Mouse (Mus musculus) hematopoietic stem cell, adult 5-6 weeks (primary cell): ENCODE measurements around the gene Scrt2. TPM values are rescaled to one million over a fixed set of nuclear protein-coding genes. Genes with fewer than 3 reads are reported as not detected.

Experiments used
- ATAC-seq, 2 experiments: fragments of 125-278 bp in 1 of 2; replicated peaks in 1 of 2; 2 replicates each; pipeline ENCODE4 v1.8.0; 2016 to 2017; ENCODE audit warnings: inconsistent platforms in 2 of 2, mild to moderate bottlenecking in 2 of 2, moderate number of reproducible peaks in 2 of 2, low read depth in 1 of 2, moderate TSS enrichment in 1 of 2; ENCODE audit not compliant: low FRiP score in 2 of 2, poor library complexity in 2 of 2, severe bottlenecking in 2 of 2, insufficient read depth in 1 of 2, low TSS enrichment in 1 of 2
- total RNA-seq: library from RNA; stranded (forward); fragments of 172-1452, 232-1000 nt; gene quantifications from 2 replicates; pipeline ENCODE4 v1.2.3, GENCODE M21; 2017

Scrt2 gene
- total RNA-seq, 1 experiment from 2014 or later = not detected

GRCm38 (mm10) chr2:152096922-152097321 is 15.6 kb downstream of the Scrt2 start:
- no peak for ATAC-seq

- no peak for ATAC-seq
These were observed 16.6 kb downstream of the Scrt2 start for GRCm38 (mm10) chr2:152097916-152098315.

DNA sequence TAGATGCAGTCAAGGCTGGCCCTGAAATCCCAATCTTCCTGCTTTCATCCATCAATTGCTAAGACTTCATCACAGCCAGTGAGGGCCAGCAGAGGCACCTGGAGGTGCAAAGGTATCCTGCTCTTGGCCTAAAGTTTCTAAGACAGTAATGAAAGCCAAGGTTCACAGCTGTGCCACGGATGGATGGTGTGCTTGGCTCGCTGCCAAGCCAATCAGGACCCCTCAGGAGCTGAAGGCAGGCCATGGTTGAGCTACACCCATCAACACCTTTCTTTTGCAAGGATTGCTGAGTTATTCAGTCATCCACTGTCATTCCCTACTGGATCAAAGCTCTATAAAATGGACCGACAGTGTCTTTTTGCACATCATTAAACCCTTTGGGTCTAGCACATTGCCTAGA is 18.2 kb downstream of the Scrt2 start:
- no peak for ATAC-seq

DNA sequence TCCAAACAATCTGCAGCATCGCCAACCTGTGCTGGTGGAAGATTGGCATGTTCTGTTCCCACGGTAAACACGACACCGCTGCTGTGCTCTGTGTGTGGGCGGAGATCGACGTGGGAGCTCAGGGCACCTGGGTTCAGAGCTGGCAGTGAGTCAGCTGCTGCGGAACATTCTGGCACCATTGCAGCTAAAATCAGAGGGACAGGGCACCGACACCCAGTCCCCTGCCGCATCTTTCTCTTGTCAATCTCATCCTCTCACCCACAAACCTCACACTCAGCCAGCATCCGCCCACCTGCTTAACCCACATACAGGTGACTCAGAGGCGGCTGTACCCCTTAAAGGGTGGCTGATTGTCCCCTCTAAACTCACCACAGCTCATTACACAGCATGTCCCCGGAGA is 20.4 kb downstream of the Scrt2 start:
- ATAC-seq = no peak

DNA sequence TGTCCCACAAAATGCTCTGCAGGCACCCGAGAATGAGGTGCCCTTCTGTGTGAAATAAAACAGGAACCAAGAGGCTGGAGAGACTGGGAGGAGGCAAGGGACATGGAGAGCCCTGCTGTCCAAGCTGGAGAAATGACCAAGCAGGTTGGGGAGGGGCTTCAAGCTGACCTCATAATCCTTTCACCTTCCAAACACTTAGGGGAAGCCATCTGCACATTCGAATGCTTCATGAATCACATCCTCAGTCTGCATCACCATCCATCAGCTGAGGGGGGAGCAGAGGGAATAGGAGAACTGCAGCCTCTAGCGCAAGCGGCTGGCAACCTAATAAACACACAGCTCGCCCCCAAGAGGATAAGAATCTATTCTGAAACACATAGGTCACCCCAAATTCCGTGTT is 21.0 kb downstream of the Scrt2 start:
- ATAC-seq = no peak

- ATAC-seq = peak; percentile 40 to 57
These were observed 23.5 kb downstream of the Scrt2 start for GRCm38 (mm10) chr2:152104711-152105317.

DNA sequence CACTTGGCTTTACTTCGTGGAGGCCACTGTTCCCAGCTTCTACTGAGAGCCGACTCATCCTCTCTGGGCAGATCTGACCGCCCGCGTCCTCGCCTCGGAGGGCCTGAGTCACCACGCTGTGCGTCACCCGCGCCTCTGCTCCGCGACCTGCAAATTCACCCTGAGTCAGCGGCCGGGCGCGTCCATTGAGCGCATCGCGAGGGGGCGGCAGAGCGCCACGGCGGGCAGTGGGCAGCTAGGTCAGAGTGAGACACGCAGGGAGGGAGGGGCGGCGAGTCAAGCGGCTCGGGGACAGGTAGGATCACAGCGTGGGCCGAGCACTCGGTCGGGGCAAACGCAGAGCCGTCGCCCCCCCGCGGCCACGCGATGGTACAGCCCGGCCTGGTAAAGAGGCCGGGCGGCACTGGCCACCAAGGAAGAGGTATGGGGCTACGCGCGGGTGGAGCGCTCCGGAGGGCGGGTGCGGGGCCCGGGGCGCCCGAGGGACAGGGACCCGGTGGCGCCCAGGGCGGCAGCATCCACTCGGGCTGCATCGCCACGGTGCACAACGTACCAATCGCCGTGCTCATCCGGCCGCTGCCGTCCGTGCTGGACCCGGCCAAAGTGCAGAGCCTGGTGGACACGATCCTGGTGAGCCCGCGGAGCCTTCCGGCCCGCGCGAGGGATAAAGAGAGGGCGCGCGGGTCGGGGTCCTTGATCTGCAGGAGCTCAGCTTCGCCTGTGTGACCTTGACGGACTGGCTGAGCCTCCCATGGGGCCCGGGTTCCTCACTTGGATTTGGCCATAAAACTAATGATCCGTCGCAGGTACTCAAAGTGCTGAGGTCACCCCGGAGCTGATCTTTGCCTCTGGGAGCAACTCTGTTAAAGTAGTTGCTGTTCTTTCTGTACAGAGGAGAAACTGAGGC is 24.2 kb downstream of the Scrt2 start, which contains the start of gene Srxn1:
TSS of gene Srxn1 (plus strand) at position 199 of the 907 bp plus-strand sequence.
- peak; percentile 87 to 92 for ATAC-seq

DNA sequence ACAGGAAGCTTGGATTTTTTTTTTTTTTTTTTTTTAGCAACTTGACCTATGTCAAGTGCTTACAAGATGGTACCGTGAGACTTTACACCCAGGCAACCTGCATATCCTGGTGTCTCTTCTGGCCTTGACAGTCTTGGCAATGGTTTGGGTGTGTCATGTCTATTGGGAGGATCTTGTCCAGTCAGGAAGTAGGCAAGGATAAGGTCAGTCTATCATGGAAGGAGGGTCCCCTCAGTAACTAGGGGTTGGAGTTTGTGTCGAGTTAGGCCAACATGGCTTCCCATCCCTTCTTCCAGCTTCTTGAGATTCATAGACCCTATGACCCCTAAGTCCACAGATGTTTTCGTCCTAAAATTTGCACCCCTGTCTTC is 24.9 kb downstream of the Scrt2 start:
- ATAC-seq = no peak

DNA sequence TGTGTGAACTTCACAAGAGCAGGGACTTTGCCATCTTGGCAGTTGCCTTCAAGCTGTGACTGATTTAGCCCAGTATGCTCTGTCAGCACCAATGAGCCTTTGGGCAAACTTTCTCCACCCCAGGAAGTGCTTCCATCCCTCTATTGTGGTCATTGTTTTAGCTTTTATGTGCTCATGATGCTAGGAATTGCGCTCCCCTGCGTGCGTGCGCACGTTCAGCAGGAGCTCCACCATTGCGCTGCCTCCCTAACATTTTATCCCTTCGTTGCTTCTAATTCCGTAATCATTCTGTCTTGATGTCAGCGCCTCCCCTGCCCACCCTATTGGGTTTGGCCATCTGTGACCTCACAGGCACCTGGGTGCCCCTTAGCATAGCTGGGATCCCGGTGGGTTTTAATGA is 25.3 kb downstream of the Scrt2 start:
- ATAC-seq = no peak

DNA sequence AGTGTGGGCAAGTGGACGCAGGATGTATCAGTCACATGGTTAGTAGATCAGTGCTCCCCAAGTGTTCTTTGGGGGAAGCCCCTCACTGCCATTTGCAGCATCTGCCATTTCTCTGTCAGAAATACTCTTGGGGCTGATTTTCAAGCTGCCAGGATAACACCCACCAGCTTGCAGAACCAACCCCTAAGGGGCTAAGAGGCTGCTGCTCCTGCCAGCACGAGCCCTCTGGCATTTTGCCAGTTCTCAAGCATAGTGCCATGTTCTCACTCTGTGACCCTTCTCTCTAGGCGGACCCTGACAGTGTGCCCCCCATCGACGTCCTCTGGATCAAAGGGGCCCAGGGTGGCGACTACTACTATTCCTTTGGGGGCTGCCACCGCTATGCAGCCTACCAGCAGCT is 27.4 kb downstream of the Scrt2 start:
- ATAC-seq = no peak

- no peak for ATAC-seq
These were observed 28.1 kb downstream of the Scrt2 start for GRCm38 (mm10) chr2:152109386-152109785.

- no peak for ATAC-seq
These were observed 30.0 kb downstream of the Scrt2 start for GRCm38 (mm10) chr2:152111311-152111710.

DNA sequence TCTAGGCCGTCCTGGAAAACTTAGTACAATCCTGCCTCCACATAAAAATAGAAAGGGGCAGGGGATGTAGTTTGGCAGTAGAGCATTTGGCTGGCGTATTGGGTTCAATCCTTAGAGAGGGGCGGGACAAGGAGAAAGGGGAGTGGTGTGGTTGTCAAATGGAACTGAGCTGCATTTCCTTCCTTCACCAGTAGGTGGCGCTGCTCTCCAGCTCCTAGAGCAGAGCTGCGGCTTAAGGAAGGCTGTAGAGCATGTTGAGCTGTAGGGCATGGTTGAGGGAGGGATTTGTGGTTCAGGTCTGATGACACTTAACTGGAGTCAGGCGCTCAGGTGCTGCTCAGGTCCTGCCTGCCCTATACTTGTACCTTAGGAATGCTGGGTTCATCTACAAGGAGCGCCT is 30.6 kb downstream of the Scrt2 start:
- ATAC-seq = peak; percentile 83 to 87

- ATAC-seq = no peak
These were observed 31.2 kb downstream of the Scrt2 start for GRCm38 (mm10) chr2:152112490-152112889.

GRCm38 (mm10) chr2:152112970-152113369 is 31.6 kb downstream of the Scrt2 start:
- ATAC-seq = peak; percentile 11 to 48; a peak in 3 of 4 replicates

GRCm38 (mm10) chr2:152114057-152114975 is 33.0 kb downstream of the Scrt2 start:
- ATAC-seq = no peak

GRCm38 (mm10) chr2:152117694-152118093 is 36.4 kb downstream of the Scrt2 start:
- ATAC-seq = no peak
